Mouse (Mus musculus) MEL-GATA-1-ER (cell line): ENCODE results near the gene Gm15517.
A peak's percentile ranks its signal among the peaks of the same experiment; 100 is the strongest.
"Not testable (repeated sequence)": the region's sequence is repeated elsewhere in the genome, so short reads cannot be mapped to it uniquely, and the experiment has no call there.

Experiments
- DNase-seq: peaks from one replicate; pipeline ENCODE4 v3.0.0-alpha.2; 2012; ENCODE audit warnings: low read depth; ENCODE audit errors: extremely low read depth

Gm15517 gene

GRCm38 (mm10) chr7:44269397-44269796, 8.2 kb downstream of the Gm15517 start:
- no peak for DNase-seq

DNA sequence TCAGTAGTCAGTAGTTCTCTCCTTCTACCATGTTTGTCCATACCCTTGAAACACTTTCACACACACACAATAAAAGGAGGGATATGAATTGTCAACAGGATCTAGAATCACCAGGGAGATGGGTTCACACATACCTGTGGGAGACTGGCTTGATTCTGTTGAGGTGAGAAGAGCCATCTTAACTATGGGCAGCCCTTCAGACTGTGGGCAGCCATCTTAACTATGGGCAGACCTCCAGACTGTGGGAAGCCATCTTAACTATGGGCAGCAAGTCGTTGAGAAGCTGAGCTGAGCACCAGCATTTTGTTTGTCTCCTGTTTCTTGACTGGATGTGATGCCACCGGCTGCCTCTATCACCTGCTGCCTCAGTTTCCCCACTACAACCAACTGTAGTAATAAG, 10.1 kb downstream of the Gm15517 start:
- peak; percentile 49 for DNase-seq

DNA sequence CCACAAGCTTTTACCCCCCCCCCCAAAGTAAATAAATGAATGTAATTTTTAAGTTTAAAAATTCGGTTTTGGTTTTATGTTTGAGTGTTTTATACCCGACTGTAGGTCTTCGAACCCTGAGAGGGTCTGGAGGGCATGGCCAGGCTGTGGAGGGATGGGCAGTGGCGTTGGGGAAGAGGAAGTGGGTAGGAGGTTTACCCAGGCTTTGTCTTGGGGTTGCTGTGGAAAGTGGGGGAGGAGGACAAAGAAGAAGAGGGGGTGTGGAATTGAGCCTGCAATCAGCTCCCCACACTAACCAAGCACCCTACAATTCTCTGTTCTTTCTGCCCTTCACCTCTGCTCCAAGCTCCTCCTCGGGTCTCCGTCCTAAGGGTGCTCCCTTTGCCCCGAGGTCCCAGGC, 11.3 kb downstream of the Gm15517 start:
- DNase-seq = no peak

GRCm38 (mm10) chr7:44273446-44273845, 12.2 kb downstream of the Gm15517 start:
- no peak for DNase-seq

- no peak for DNase-seq
Observed at GRCm38 (mm10) chr7:44274096-44274495, 12.8 kb downstream of the Gm15517 start.

GRCm38 (mm10) chr7:44275546-44275945, 14.3 kb downstream of the Gm15517 start:
- DNase-seq = no peak

GRCm38 (mm10) chr7:44276461-44277249, 15.4 kb downstream of the Gm15517 start:
- no peak for DNase-seq

- DNase-seq = peak; percentile 52
Observed at GRCm38 (mm10) chr7:44277250-44277622, 16.0 kb downstream of the Gm15517 start.

- no peak for DNase-seq
Observed at GRCm38 (mm10) chr7:44280959-44281358, 19.7 kb downstream of the Gm15517 start.

DNA sequence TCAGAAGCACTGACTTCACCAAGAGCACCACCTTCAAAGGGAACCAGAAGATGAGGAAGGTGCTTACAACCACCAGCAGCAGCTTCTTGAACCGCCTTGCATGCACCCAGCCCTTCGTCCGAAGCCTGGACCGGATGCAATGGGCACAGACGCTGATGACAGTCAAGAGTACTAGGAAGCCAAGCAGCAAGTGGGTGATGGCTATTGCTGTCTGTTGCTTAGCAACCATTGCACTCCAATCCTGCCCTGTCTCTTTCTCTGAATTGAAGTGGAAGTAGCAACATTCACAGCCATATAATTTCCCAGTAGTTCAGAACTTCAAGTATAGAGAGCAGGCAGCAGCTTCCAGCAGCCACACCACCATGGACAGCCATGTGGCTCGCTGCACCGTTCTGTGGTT, 20.3 kb downstream of the Gm15517 start:
- no peak for DNase-seq

DNA sequence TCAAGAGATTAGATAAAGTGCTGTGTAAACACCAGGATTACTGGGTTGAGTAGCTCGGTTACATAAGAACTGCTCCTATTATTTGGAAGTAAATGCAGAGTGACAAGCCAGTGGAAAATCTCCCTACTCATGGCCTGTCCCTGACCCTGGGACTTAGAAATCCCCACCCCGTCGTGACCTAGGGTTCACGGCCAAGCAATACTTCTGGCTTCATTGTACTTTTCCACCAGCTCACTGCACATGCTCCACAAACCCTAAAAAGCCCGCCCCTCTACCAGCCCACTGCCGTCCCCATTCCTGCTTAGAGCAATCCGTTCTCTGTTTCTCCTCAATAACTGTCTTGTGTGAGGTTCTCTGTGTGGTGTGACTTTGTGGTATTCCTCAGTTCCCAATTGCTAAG, 26.5 kb downstream of the Gm15517 start:
- DNase-seq = no peak

DNA sequence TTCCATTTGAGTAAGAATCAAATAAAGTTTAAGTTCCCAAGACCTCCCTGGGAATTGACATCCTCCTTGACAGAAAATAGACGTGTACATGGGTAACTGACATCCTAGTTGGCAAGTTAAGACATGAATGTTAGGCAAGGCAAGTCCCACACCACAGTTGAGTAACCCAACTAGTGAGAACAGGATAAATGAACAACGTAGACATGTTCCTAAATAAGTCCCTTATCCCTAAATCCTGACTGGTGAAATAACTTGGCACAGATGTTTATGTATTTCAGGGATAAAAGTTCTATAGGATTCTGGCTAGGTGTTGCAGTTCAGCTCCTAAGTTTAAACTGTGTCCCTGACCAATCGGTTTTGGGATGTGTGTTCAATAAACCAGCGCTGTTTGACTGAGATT, 29.7 kb downstream of the Gm15517 start:
- DNase-seq = no peak

GRCm38 (mm10) chr7:44291418-44291817, 30.2 kb downstream of the Gm15517 start:
- DNase-seq = no peak

- DNase-seq = not testable (repeated sequence)
Observed at GRCm38 (mm10) chr7:44297501-44297900, 36.3 kb downstream of the Gm15517 start.

DNA sequence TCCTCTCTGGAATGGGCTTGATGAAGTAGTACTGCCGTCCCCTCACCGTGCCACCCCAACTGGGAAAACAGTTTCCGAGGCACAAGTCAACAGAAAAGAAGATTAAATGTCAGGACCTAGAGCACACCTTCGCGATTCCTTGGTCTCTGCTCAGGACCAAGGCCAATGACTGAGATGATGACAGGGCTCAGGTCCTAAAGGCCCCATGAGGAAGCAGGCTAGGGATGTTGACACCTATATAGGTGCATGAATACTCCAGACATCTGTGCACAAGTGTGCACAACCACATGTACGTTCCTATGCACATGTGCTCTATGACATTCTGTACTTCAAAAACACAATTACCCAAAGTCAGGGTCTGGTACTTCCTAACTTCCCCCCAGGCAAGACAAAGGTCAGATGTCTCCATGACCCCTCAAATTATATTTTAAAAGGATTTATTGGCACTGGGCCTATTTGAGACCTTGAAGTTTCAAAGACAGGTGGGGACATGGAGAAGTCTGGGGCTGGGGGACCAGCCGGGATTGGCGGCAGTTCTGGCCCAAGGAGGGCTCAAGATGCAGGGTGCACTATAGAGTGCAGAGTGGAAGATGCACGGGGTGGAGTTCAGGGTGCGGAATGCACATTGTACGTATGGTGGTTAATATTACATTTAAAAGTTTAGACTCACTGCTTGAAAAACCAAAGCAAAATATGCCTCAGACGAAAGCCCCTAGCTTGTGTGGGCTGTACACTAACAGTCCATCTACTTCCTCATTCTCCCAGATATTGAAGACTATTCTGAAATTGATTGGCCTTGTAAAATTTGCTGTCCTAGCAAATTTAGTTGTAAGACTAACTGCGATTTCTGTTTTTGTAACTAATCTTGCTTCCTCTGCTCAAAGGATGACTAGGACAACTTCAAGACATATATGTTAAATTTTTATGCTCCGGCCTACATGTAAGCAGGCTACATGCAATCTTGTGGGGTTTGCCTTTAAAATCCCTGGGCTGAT, 42.4 kb downstream of the Gm15517 start:
- DNase-seq = peak; percentile 53

- no peak for DNase-seq
Observed at GRCm38 (mm10) chr7:44304463-44304774, 43.2 kb downstream of the Gm15517 start.

GRCm38 (mm10) chr7:44304775-44305641, 43.8 kb downstream of the Gm15517 start:
- DNase-seq = peak; percentile 97

- DNase-seq = no peak
Observed at GRCm38 (mm10) chr7:44305686-44306085, 44.4 kb downstream of the Gm15517 start.

DNA sequence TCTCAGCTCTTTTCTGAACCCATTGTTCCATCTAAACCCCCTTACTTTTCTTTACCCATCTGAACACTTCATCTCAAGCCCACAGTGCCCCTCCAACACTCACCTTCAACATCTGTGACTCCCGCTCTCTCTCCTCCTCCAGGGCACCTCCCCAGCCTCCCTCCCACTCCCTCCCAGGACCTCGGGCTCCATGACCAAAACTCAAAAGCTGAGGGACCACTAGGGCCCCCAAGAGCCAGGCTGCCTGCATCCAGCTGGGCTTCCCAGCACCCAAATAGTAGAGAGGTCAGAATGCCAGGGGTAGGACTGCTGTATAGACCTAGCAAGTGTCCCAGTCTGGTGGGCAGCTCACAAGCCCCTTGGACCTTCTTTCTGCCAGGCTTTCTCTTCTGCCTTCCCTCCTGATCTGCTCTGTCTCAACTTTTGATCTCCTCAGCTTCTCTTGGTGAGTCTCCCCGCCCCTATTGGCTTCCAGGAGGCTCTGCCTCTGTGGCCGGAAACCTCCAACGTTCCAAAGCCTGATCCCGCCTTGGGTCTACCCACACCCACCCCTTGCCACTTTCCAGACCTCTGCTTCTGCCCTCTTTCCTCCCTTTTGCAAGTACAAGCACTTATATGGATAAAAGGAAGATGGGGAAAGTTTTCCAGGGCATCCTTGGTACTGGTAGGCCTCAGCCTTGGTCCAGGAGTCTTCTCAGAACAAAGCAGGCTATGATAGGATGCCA, 45.4 kb downstream of the Gm15517 start, which contains the start of gene Clec11a:
Gene Clec11a, minus strand, starts transcription at position 387 of the 725 bp plus-strand sequence.
- no peak for DNase-seq

DNA sequence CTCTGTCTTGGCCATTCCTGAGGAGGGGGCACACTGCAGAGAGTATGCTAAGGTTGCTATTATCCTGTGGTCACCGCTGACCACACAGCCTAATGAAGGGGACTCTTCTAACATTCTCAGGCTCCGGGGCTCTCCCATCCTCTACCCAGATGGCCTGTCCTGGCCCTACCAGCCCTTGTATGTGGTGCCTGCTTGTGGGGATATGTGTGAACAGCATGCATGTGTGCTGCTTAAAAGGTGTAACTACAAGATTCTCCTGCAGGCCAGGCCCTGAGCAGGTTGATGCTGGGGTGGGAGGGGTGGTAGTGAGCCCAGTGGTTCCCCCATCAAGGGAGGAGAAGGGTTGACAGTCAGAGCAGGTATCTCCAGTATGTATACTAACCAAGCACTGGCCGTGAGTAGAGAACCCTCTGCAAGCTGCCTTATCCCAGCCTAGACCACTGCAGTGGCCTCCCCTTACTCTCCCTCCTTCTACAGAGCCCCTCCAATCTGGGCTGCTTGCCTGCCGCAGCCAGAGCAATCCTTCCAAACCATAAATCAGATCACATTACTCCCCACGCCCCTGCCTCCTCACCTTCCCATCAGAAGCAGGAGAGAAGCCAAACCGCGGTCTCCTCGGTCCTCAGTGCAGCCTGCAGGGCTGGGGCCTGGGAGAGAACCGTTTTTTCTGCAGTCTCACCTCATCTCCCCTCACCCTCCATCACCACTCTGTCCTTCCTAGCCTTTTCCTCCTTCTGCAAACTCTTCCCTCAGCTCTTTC, 46.2 kb downstream of the Gm15517 start:
- no peak for DNase-seq
